ENCODE assay signal across 8 mouse cellular contexts in genomic region chr17:72242036-72242435, GRCm38 (mm10).
A peak's percentile ranks its signal among the peaks of the same experiment; 100 is the strongest.
DNase-seq lines count a peak whose midpoint lies in the region; ATAC-seq and TF ChIP-seq lines count a peak whose summit lies in the region.
"Had no signal": no experiment of that assay in that cellular context is flagged by ENCODE, and none has a peak within 500 bp of the region (broad histone marks: within the 10 kb centered on the region; RNA-seq: fewer than 3 reads in every experiment).

No protein-coding gene starts in this region.

- no peak overlapping the region for H3K27ac ChIP-seq in left cerebral cortex, adult 2 months
- H3K27ac ChIP-seq: limb, embryonic 15.5 days had no signal

- DNase-seq in layer of hippocampus, adult 11-12 months (ENCODE audit: low spot score) = peak; percentile 30
- DNase-seq in layer of hippocampus, adult 9-10 months (ENCODE audit: low spot score) = no peak
- DNase-seq in ES-CJ7 (ENCODE audit: low read depth, low spot score) = peak; percentile 30
- DNase-seq in adrenal gland, postnatal 14 days = peak; percentile 50
- DNase-seq in left cerebral cortex, adult 2 months (ENCODE audit: extremely low spot score in 1 of 2, low spot score in 2 of 2) = peak; percentile 33 to 56
- peak; percentile 50 to 58 for DNase-seq in right cerebral cortex, adult 2 months (ENCODE audit: low spot score in 2 of 2)

- ATAC-seq in frontal cortex, adult (ENCODE audit: low TSS enrichment) = peak; percentile 64; the same call in 1 of the 2 replicates

- TF ChIP-seq CTCF in left cerebral cortex, adult 2 months (IDR thresholded peaks at IDR 0.05) = peak; percentile 91

- no peak overlapping the region for H3K4me3 ChIP-seq in left cerebral cortex, adult 2 months
- H3K4me3 ChIP-seq: limb, embryonic 15.5 days had no signal

- intact Hi-C loops in left cerebral cortex, adult 2 months (cut with DNase I) = loop anchor here (1.0 to 5.0 kb wide), 2 partner anchors 277 to 580 kb away; no protein-coding TSS in a partner anchor
